Mouse (Mus musculus) forelimb bud, embryonic 11.5 days (tissue): ENCODE results near the gene Ank2.

Experiments used
- DNase-seq: peaks from one replicate; pipeline ENCODE4 v3.0.0-alpha.2; 2012; ENCODE audit warnings: low read depth, low spot score

Gene Ank2

DNA sequence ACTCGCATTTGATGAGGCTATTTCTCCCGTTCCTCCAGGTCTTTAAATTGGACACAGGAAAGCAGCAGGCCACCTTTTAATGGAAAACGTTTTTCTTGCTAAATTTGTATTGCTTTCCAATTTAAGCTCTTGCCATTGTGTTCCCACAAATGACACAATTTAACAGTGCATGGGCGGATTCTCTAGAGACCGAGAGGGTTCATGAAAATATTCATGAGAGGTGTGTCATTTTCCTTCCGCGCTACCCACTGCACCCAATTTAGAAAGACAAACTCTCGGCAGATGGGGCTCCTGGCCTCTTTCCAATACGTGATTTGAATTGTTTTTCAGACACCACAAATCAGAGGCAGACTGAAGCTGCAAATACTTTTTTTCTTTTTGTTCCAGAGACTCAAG is 205.7 kb downstream of the Ank2 start:
- no peak for DNase-seq

DNA sequence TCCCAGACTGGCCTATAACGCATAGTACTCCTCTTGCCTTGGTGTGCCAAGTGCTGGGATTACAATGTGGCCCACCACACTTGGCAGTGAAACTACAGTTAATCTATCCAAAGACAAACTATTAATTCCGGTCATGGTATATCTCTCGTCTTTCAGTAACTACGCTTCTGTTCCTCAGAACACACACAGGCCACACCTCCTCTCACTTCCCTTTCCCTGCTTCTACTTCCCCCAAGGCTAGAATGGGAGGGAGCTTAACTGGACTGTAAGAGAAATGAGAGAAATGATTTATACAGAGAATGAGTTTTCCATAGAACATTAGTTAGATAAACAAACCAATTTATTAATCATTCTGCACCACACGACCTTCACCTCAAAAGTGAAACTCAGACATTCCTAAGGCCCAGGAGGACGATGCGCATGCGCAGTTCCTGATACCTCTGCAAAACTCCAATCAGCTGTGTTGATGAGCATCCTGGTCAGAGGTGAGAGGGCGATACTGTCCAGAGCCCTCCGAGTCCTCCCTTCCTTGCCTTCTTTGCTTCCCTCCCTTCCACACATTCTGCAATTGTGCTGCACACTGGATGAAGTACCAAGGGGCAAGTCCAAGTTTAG is 206.2 kb downstream of the Ank2 start:
- no peak for DNase-seq

DNA sequence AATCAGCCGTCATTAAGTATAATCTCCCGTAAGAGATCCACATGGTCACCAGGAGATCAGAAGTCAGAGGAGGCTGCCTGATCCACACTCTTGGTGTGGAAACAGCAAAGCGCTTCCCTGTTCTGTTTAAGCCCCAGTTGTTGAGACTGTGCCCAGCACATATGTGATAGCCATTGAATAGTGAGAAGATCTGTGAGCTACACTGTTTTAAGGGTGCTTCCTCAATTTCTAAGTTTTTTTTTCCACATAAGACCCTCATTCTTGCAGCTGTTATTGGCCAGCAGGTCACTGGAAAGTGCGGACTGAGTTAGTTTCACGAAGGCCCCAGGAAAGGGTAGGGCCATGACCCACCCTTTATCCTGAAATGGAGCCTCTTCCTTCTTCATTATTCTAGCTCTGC is 216.9 kb downstream of the Ank2 start:
- no peak for DNase-seq

DNA sequence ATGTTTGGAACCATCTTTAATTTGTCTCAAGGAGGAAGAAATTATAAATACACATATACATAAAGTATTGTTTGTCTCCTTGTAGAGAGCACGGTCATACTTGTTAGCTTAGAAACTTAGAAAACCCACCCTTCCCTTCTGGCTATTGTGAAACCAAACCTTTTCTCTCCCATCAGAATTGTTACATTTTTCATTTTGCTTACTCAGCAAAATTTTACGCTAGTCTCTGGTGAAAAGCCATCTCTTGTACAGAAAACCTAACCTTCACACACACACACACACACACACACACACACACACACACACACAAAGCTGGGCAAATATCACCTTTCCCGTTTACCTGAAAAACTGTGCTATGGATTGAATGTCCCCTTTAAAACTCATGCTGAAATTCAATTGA is 217.8 kb downstream of the Ank2 start:
- DNase-seq = no peak

DNA sequence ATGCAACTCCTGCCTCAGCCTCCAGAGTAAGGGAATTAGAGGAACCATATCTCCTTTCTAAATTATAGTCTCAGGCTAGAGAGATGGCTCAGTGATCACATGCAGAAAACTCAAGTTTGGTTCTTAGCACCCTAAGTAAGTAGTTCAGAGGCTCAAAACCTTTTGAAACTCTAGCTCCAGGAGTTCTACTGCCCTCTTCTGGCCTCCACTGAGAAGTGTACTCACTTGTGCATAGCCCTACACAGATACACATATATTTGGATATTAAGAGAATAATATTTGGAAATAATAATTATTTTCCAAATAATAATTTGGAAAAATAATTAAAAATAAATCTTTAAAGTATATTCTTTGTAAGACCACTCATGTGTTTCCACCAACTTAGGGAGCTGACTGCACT is 218.8 kb downstream of the Ank2 start:
- DNase-seq = no peak

DNA sequence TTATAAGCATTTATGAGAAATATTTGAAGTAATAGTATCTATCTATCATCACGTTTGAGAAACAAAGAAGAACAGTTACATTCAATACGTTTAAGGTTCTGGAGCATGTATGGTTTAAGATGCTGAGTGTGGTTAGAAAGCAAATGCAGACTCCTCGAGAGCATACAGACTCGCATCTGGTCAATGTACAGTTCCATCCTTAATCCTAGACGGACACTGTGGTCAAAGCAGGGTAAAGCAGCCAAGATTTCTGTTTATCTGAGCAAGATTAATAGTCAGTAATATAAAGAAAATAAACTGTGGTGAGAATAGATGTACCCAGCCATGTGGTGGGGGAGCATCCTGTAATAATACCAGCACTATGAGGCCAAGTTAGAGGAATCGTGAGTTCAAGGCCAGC is 223.2 kb downstream of the Ank2 start:
- no peak for DNase-seq

DNA sequence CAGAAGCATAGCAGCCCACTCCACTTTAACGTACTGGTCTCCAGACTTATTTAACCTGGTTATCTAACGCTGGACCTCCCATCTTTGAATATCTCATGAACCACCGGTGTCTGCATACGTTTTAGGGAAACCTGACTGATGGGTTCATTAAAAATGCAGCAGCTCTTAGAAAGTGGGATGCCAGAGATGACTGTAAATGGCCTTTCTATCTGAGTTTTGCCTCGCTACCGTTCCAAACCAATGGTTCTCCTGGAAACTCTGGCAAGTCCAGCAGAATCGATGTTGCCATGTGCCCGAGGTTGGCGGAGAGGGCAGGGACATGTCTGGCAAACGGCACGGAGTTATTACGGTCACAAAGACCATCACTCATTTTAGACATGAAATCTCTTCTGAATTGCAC is 226.3 kb downstream of the Ank2 start:
- DNase-seq = no peak

DNA sequence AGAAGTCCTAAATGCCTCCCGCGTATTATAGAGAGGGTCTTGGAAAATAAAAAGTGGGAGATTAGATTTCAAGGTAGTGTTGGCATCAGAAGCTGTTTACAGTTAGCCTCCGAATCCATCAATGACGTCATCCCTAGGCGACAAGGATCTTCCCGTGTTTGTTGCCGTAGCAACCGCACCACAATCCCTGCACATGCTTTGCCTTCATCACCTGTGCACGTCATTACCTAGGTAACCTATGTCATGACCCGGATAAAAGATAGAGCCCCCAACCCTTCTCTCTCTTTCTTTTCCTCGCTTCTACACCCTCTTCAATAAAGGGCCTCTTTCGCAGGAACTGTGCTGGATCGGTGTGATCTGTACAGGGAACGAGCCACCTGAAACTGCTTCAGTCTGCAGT is 229.5 kb downstream of the Ank2 start:
- no peak for DNase-seq

DNA sequence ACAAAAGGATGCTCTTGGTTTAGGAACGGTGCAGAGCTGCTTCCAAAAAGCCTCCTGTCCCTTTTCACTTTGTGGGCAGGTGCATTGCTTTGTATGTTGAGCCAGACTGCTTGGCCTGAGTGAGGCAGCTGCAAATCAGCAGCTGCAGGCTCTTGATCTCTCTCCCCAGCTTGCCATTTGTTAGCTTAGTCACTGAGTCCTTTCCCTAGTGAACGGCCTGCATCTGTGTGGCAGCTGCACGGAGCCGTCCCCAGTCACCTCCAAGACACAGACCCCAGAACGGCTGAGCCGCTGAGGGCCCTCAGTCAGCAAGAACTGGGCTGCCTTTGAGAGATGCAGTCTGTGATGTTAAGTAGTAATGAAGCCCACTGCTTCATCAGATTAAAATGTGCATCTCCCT is 231.3 kb downstream of the Ank2 start:
- peak; percentile 40 for DNase-seq

DNA sequence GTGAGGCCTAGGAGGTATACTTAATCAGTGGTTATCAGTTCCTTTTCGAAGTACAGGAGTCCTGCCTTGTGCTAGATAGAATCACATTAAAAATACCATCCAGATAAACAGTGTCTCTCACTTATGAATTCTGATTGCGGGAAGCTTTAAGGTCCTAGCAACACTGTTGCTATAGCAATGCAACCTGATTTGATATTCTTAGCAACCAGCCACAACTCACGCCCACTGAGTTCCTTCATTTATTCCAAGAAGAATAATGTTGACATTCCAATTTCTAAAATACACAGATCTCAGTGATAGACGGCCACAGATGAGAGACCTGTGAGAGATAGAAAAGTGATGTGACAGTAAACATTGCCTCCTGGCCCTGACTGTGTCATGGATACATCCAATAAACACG is 233.4 kb downstream of the Ank2 start:
- DNase-seq = no peak

DNA sequence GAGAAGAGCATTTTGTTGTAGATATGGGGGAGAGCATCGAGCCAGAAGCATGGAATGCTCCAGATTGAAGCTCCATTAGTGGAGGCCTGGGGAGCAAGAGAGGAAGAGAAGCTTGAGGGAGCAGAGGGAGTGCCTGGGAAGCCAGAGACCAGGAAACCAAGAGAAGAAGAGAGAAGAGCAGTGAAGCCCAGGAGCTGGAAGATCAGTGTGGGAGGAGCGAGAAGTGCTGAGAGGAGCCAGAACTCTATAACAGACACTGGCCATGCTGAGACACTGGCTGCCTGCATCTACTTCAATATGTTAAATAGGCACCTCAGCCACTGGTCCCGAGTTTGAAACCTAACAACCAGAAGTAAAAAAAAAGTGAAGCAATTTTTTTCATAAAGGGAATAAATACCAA is 234.0 kb downstream of the Ank2 start:
- no peak for DNase-seq

DNA sequence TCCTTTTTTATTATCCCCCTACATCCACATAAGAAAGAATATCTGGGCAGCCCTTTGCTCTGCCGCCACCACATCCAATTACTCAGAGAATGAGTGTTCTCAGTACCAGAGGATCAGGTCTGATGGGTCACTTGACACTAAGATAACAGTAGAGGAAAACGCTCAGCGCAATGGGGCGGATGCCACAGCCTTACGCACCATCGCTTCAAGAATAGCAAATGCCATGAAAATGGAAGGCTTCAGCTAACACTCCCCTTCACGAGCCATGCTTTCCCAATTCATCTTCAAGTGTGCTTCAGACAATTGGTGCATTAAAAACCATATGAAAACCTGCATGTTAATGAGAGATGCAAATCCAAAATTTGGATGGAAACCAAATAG is 238.4 kb downstream of the Ank2 start:
- DNase-seq = no peak

DNA sequence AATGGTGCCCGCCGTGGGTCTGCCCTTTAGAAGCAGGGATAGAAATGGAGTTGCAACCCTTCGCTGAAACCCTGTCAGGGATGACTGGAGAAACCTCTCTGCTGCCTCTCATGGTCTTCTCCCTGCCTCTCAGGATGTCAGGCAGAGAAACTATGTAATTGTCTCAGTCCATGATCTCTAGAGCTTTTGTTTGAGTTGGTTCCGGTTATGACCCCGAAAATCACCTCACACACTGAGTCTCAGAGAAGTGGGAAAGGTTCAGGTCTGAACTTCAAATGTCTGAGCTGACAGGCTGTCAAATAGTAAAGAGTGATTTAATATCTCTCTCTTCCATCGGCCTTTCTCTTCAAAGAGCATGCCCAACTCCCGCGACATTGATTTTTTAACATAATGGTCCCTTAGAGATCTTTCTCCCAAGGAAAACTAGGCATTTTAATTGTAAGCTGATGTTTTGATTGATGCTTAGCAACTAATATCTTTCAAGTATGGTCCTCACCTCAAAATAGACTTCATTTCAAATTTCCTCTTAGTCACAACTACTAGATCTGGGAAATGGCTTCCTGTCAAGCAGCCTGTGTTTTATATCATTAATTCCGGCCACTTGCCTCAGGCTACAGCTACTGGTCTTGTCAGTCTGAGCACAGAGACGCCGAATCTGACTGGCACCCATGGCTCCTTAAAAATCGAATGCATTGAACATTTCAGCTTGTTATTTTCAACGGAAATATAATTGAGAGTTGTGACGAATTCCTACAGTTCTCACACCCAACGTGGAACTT is 239.0 kb downstream of the Ank2 start:
- no peak for DNase-seq

DNA sequence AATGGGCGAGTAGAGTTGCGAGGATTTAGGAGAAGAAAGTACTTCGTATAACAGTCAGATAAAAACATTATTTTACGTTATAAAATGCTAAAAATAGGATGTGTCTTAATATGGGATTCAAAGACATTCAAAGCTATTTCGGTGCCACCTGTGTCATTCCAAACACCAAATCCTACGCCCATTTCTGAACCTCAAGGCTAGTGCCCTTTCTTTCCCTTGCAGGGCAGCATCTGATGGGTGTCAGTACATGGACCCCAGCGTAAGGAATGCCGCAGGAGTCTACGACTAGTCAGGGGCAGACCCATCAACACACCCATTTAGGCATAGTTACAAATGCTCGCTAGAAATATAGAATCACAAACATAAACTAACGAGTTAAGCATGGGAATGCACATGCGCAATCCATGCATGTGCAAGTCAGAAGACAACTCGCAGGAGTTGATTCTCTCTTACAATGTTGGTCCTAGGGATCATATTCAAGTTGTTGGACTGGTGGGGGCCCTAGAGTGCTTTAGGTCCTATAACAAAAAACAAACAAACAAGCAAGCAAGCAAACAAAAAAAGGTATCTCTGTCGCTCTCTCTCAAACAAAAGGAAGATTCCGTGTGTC is 240.6 kb downstream of the Ank2 start:
- DNase-seq = no peak

DNA sequence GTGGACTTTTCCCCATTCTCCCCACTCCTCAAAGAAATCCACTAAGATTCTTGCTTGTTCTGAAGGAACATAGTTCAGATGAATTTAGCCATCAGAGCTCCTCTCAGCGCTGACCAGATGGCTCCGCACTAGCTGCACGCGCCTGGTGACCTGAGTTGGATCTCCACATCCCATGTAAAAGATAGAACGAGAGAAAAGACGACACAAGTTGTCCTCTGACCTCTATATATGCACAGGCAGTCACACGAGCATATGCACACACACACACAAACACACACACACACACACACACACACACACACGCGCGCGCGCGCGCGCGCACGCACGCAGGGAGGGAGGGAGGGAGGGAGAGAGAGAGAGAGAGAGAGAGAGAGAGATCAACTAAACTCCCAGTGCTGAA is 241.2 kb downstream of the Ank2 start:
- DNase-seq = no peak

DNA sequence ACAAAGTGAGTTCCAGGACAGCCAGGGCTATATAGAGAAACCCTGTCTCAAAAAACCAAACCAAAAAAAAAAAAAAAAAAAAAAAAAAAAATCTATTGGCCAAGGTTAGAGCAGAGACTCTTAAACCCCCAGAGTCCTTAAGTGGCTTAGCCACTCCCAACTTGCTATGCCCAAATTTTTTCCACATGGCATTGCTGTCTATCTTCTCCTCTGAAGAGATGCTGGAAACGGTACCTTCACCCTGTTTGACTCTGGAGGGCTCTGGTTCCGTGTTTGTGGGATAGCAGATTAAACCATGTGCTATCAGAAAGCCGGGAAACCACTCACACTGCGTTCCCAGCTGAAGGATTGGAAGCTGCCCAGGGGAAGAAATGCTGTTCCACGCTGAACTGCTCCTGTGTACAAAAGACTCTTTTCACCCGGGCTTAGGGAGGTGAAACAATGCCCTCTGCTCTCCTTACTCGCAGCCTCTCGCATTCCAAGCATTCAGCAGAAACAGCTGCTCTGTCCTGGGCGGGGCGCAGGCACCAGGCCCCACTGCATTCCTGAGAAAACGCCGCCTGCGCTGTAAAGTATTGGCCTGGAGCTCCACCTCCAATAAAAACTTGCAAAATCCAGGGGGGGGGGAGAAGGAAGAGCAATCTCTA is 241.7 kb downstream of the Ank2 start:
- DNase-seq = peak; percentile 91

DNA sequence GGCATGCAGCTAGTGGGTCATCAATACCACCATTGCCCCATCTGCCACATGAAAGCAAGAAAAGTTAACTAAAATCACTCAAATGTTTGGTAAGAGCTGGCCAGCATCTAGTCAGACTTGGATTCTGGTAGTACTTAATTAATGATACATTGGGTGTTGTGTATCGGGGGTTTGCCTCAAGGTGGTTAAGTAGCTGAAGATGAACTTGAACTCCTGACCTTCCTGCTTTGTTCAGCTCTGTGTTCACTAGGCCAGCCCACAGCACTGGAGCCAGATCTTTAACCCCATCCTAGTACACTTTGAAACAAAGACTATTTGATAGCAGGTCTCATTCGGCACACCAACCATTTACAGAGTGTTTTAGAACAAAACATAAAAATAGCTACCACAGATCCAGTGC is 242.5 kb downstream of the Ank2 start:
- no peak for DNase-seq

DNA sequence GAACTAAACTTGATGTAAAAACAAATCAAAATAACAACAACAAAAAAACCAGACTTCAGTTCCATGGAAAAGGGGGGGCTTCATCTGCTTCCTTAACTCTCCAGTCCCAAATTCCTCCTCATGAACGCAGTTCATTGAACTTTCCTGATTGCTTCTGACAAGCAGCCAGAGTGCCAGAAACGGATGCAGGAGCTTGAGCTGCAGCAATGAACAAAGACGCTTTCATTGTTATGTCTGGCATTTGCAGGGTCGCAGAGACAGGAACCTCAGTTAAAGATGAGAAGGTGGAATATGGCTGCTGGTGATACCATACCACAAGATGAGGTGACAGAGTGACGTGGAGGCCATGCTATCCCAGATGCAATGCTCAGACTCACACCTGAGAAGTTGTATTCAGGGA is 248.2 kb downstream of the Ank2 start:
- DNase-seq = no peak

DNA sequence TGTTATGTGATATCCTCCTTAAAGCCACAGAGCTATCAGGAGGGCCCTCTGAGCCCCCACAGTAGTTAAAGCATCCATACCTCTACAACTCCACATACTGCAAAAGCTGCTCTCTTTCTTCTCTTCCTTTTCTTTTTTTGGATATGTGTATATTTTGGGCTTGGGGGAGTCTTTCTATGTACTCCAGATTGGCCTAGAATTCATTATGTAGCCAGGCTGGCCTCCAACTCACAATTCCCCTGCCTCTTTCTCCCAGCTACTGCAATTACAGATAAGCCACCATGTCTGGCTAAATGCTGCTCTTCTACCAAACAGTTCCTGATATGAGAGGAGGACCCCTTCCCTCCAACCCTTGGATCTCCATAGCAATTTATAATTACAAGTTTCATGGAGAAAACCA is 250.5 kb downstream of the Ank2 start:
- DNase-seq = no peak

DNA sequence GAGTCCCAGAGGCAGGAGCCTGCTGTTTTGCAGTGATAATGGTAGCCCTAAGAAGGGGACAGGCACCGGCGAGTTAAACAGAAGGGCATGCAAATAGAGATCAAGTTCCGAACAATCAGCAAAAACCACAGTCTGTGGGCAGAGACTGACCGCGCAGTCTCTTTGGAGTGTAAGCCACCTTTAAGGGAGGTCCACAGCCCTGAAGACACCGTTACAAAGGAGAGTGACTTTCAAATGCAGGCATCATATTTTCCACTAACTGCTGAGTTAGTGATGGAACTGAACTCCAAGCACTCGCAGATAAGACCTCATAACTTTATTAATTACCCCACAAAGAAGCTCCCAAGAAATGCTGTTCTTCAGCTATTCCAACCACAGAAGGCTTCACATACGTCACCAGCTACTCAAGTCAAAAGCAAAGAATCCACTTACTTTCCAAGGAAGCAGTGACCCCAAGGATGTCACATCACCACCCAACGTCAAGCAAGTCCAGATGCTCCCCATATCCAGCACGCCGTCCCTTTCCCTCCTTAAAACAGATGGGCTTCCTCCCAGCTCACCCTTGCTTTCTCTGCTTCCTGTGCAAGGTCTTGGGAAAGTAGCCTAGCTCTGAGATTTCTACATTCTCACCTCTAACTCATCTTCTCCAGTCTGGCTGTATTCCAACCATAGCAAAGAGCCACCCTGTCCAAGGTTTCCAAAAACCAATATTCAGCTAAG is 252.0 kb downstream of the Ank2 start:
- DNase-seq = no peak

DNA sequence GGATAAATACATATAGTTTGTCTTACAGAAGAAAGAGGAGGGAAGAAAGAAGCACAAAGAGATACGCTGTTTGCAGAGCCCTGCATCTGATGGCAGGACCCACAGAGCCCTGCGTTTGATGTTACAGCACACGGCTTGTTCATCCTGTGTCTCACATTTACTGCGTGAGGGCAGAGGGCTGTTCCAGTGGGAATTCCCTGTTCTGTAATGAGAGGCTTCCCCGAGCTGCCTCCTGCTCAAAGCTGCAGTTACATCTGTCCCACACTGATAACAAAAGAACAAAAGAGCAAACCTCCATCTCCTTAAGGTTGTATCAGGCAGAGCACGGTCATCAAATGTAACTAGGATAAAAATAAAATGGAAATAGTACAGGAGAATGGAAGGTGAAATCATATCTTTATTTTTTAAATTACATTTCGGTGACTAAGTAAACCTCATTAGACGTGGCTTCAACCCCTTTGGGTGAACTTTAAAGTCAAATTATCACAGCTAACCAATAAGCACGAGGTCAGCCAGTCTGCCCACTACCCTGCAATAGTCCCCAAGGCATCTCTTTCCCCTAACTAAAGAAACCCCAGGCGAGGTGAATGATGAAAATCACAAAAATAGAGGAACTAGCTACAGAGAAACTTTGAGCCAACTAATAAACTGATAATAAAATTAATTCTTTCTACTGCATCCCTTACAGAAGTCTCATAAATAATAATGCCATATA is 255.1 kb downstream of the Ank2 start:
- DNase-seq = no peak
